Mouse (Mus musculus) lung, embryonic 16.5 days (tissue): Measurements from ENCODE around the gene Tmem51. TPM values are rescaled to one million over a fixed set of nuclear protein-coding genes. Genes with fewer than 3 reads are reported as not detected.

ENCODE experiments used
- ATAC-seq: fragments of 200-750 bp; cut with Nextera tagmentation; 2 replicates; pipeline ENCODE4 v1.8.0; 2017; ENCODE audit warnings: low read depth, mild to moderate bottlenecking, moderate library complexity
- H3K27ac ChIP-seq: fragments of 300-500 bp; sonication (generic); 2 replicates; pipeline ENCODE4 v1.5.1; 2014; ENCODE audit warnings: mild to moderate bottlenecking, control low read depth, low read length
- H3K27me3 ChIP-seq: fragments of 300-500 bp; sonication (generic); 2 replicates; pipeline ENCODE4 v1.6.1; 2014; ENCODE audit warnings: low read depth, low read length, mixed read lengths; ENCODE audit not compliant: control insufficient read depth, insufficient read depth
- H3K36me3 ChIP-seq: fragments of 300-500 bp; sonication (generic); 2 replicates; pipeline ENCODE4 v1.6.1; 2014; ENCODE audit warnings: low read length; ENCODE audit not compliant: control insufficient read depth, insufficient read depth
- H3K4me1 ChIP-seq: fragments of 300-500 bp; sonication (generic); replicated peaks from 2 replicates; pipeline ENCODE4 v1.6.1; 2014; ENCODE audit warnings: low read length, mixed read lengths; ENCODE audit not compliant: control insufficient read depth, insufficient read depth
- H3K4me2 ChIP-seq: fragments of 300-500 bp; sonication (generic); 2 replicates; pipeline ENCODE4 v1.6.1; 2014; ENCODE audit warnings: low read depth, low read length, control low read depth
- H3K4me3 ChIP-seq: fragments of 300-500 bp; sonication (generic); 2 replicates; pipeline ENCODE4 v1.5.1; 2014; ENCODE audit warnings: mild to moderate bottlenecking, low read length, control low read depth
- H3K9ac ChIP-seq: fragments of 300-500 bp; sonication (generic); 2 replicates; pipeline ENCODE4 v1.6.1; 2014; ENCODE audit warnings: low read length, control low read depth
- H3K9me3 ChIP-seq: fragments of 300-500 bp; sonication (generic); 2 replicates; pipeline ENCODE4 v1.6.1; 2016; ENCODE audit warnings: low read length; ENCODE audit not compliant: control insufficient read depth
- WGBS: fragments of 180-500 bp; shearing (Covaris S2); extraction: QIAGEN DNeasy Blood & Tissue Kit; methylation state at CpG from one replicate; pipeline ENCODE4 v1.1.7; 2014; 5-methylcytosine and 5-hydroxymethylcytosine counted together
- polyA plus RNA-seq: library from polyadenylated mRNA; unstranded; fragments of >200 nt; fragmentation: Nextera tagmentation; extraction: Ambion mirVana; gene quantifications from 2 replicates; pipeline ENCODE4 v1.2.1, GENCODE M21; 2015

Tmem51 gene
- 25.7 and 26.0 TPM in 2 replicates for polyA plus RNA-seq

GRCm38 (mm10) chr4:142084131-142084899 lies at the start of gene Tmem51:
Gene Tmem51 (minus strand): TSS chr4:142084304.
- H3K4me2 ChIP-seq = peak within 1 kb of the TSS; percentile 95
- H3K27ac ChIP-seq = peak within 1 kb of the TSS; percentile 96
- H3K27me3 ChIP-seq = no peaks in the 10 kb centered on the region
- peaks cover 31% of the 10 kb centered on the region for H3K4me1 ChIP-seq
- H3K36me3 ChIP-seq = no peaks in the 10 kb centered on the region
- no peaks in the 10 kb centered on the region for H3K9me3 ChIP-seq
- peak within 1 kb of the TSS; percentile 79 for H3K4me3 ChIP-seq
- ATAC-seq = peak; percentile 90
- under 1% methylated on average over 49 of the region's 52 CpGs for WGBS
- H3K9ac ChIP-seq = peak within 1 kb of the TSS; percentile 86

GRCm38 (mm10) chr4:142130162-142130561 lies 46.1 kb upstream of the Tmem51 start:
- no peaks in the 10 kb centered on the region for H3K36me3 ChIP-seq
- no peak overlapping the region for H3K4me3 ChIP-seq
- H3K9ac ChIP-seq = no peak overlapping the region
- H3K27ac ChIP-seq = no peak overlapping the region
- no peaks in the 10 kb centered on the region for H3K4me1 ChIP-seq
- 58% methylated on average over 5 of the region's 5 CpGs for WGBS
- no peak for ATAC-seq
- H3K27me3 ChIP-seq = no peaks in the 10 kb centered on the region
- no peak overlapping the region for H3K4me2 ChIP-seq
- H3K9me3 ChIP-seq = no peaks in the 10 kb centered on the region

GRCm38 (mm10) chr4:142127275-142127788 lies 43.2 kb upstream of the Tmem51 start:
- H3K9ac ChIP-seq = no peak overlapping the region
- H3K27ac ChIP-seq = no peak overlapping the region
- H3K4me2 ChIP-seq = no peak overlapping the region
- no peaks in the 10 kb centered on the region for H3K27me3 ChIP-seq
- H3K4me1 ChIP-seq = no peaks in the 10 kb centered on the region
- H3K4me3 ChIP-seq = no peak overlapping the region
- 81% methylated on average over 6 of the region's 6 CpGs for WGBS
- no peak for ATAC-seq
- H3K36me3 ChIP-seq = no peaks in the 10 kb centered on the region
- H3K9me3 ChIP-seq = no peaks in the 10 kb centered on the region

- Histone ChIP-seq H3K4me3 (no peak overlapping the region), H3K9me3 (no peaks in the 10 kb centered on the region), H3K4me1 (no peaks in the 10 kb centered on the region), H3K4me2 (no peak overlapping the region), H3K36me3 (no peaks in the 10 kb centered on the region), H3K9ac (no peak overlapping the region), H3K27ac (no peak overlapping the region), H3K27me3 (no peaks in the 10 kb centered on the region)
- 49% methylated on average over 10 of the region's 10 CpGs for WGBS
- ATAC-seq = 0 out of 2 replicates have a peak, but pooled peaks have one; percentile 7
Measured at GRCm38 (mm10) chr4:142126641-142127274, 42.7 kb upstream of the Tmem51 start.

- H3K4me1 ChIP-seq = no peaks in the 10 kb centered on the region
- WGBS = 14% methylated on average over 1 of the region's 1 CpGs
- H3K9me3 ChIP-seq = no peaks in the 10 kb centered on the region
- no peak overlapping the region for H3K4me3 ChIP-seq
- H3K27me3 ChIP-seq = no peaks in the 10 kb centered on the region
- H3K4me2 ChIP-seq = no peak overlapping the region
- H3K36me3 ChIP-seq = no peaks in the 10 kb centered on the region
- no peak overlapping the region for H3K27ac ChIP-seq
- ATAC-seq = no peak
- no peak overlapping the region for H3K9ac ChIP-seq
Measured at GRCm38 (mm10) chr4:142121164-142121563, 37.1 kb upstream of the Tmem51 start.

GRCm38 (mm10) chr4:142118522-142118921 lies 34.4 kb upstream of the Tmem51 start:
- no peaks in the 10 kb centered on the region for H3K9me3 ChIP-seq
- H3K4me1 ChIP-seq = no peaks in the 10 kb centered on the region
- no peaks in the 10 kb centered on the region for H3K27me3 ChIP-seq
- no peak overlapping the region for H3K27ac ChIP-seq
- no peak overlapping the region for H3K4me2 ChIP-seq
- no peak overlapping the region for H3K9ac ChIP-seq
- no peak overlapping the region for H3K4me3 ChIP-seq
- H3K36me3 ChIP-seq = no peaks in the 10 kb centered on the region
- no peak for ATAC-seq
- WGBS = 40% methylated on average over 7 of the region's 7 CpGs

GRCm38 (mm10) chr4:142117993-142118392 lies 33.9 kb upstream of the Tmem51 start:
- Histone ChIP-seq H3K4me2 (no peak overlapping the region), H3K36me3 (no peaks in the 10 kb centered on the region), H3K9ac (no peak overlapping the region), H3K9me3 (no peaks in the 10 kb centered on the region), H3K27me3 (no peaks in the 10 kb centered on the region), H3K27ac (no peak overlapping the region), H3K4me3 (no peak overlapping the region), H3K4me1 (no peaks in the 10 kb centered on the region)
- WGBS = 85% methylated on average over 12 of the region's 12 CpGs
- no peak for ATAC-seq

- H3K4me3 ChIP-seq = no peak overlapping the region
- no peaks in the 10 kb centered on the region for H3K4me1 ChIP-seq
- WGBS = 23% methylated on average over 8 of the region's 8 CpGs
- no peak overlapping the region for H3K9ac ChIP-seq
- H3K4me2 ChIP-seq = no peak overlapping the region
- H3K27ac ChIP-seq = no peak overlapping the region
- ATAC-seq = 0 out of 2 replicates have a peak, but pooled peaks have one; percentile 41
- H3K27me3 ChIP-seq = no peaks in the 10 kb centered on the region
- H3K9me3 ChIP-seq = no peaks in the 10 kb centered on the region
- no peaks in the 10 kb centered on the region for H3K36me3 ChIP-seq
Measured at GRCm38 (mm10) chr4:142113306-142113705, 29.2 kb upstream of the Tmem51 start.

GRCm38 (mm10) chr4:142103081-142103671 lies 19.1 kb upstream of the Tmem51 start:
- H3K9ac ChIP-seq = no peak overlapping the region
- no peak overlapping the region for H3K4me3 ChIP-seq
- H3K9me3 ChIP-seq = no peaks in the 10 kb centered on the region
- no peaks in the 10 kb centered on the region for H3K27me3 ChIP-seq
- WGBS = 43% methylated on average over 12 of the region's 12 CpGs
- no peak for ATAC-seq
- H3K36me3 ChIP-seq = 0 out of 2 replicates have a peak, but pooled peaks cover 2% of the 10 kb centered on the region
- no peak overlapping the region for H3K4me2 ChIP-seq
- no peak overlapping the region for H3K27ac ChIP-seq
- peaks cover 10% of the 10 kb centered on the region for H3K4me1 ChIP-seq
